Mouse (Mus musculus): ENCODE data around the gene D430041D05Rik.

The D430041D05Rik gene

DNA sequence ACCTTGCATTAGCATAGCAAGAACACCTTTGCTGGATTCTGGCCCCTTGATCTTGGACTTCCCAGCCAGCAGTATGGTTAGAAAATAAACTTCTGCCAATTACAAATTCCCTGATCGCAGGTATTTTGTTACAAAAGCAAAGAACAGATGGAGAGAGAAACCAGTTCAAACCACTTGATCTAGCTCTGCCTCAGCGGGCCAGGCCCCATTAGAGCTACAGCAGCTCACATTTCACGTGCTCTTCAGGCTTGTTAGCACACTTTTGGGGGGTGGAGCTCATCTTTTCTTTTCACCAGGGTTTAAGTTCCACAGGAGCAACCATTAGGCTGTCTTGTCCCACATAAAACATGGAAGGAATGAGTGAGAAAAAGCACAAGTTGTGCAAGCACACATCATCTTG is 210.6 kb downstream of the D430041D05Rik start:
- in situ Hi-C loops (cut with MboI; ENCODE audit: low sequenced_read_pairs): no loop called here

GRCm38 (mm10) chr2:104198186-104198585 is 212.6 kb downstream of the D430041D05Rik start:
- in situ Hi-C loops (cut with MboI; ENCODE audit: low sequenced_read_pairs): no loop called here

DNA sequence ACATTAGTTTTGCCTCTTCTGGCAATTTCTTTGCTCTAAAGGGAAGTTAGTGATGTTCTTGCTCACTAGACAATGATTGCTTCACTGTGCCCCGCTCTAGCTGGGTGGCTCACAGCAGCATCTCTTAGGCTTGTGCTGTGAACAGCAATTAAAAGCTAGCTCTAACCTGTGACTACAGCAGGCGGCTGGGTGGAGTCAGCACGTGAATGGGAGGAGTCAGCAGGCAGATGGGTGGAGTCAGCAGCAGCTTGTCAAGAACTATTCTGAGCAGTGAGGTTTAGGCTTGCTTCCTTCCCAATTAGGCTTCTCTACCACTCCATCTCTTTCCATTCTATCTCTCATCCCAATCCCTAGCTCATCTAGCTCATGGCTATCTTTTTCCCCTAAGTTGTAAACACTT is 213.5 kb downstream of the D430041D05Rik start:
- in situ Hi-C loops (cut with MboI; ENCODE audit: low sequenced_read_pairs): no loop called here

GRCm38 (mm10) chr2:104192401-104193141 is 218.2 kb downstream of the D430041D05Rik start:
- in situ Hi-C loops (cut with MboI; ENCODE audit: low sequenced_read_pairs): no loop called here

GRCm38 (mm10) chr2:104191723-104192122 is 219.1 kb downstream of the D430041D05Rik start:
- in situ Hi-C loops (cut with MboI; ENCODE audit: low sequenced_read_pairs): no loop called here

DNA sequence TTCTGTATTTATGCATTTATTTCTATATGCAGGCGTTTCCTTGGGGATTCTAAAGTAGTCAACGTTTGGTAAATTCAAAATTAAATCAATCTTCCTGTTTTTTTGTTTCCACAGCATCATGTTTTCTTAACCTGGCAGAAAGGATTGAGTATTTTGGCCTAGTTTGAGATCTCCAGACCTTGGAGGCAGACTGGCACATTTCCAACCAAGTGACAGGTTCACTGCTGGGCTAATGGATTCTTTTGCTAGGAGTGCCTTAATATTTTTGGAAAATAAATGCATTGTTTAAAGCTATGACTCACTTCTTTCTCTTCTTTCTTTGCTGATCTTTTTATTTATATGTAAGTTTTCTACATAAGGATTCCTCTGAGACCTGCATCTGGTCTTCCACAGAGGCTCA is 222.0 kb downstream of the D430041D05Rik start:
- in situ Hi-C loops (cut with MboI; ENCODE audit: low sequenced_read_pairs): no loop called here

DNA sequence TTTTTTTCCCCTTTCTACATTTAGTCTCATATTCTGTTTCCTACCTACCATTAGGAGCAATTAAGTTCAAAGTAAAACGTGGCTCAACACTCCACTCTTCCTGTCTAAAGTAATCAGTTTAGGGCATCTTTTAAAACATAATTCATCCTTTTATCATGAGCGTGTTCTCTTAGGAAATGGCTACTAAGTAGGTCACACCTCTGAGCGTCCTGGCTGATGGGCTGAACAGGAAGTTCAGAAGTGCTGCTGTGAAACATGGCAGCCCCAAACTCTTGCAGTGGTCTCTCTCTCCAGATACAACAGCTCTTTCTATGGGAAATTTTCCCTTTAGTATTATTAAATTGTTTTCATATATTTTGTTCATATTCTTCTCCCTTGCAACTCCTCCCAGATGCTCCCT is 223.7 kb downstream of the D430041D05Rik start:
- in situ Hi-C loops (cut with MboI; ENCODE audit: low sequenced_read_pairs): no loop called here

GRCm38 (mm10) chr2:104185616-104186015 is 225.2 kb downstream of the D430041D05Rik start:
- in situ Hi-C loops (cut with MboI; ENCODE audit: low sequenced_read_pairs): no loop called here

DNA sequence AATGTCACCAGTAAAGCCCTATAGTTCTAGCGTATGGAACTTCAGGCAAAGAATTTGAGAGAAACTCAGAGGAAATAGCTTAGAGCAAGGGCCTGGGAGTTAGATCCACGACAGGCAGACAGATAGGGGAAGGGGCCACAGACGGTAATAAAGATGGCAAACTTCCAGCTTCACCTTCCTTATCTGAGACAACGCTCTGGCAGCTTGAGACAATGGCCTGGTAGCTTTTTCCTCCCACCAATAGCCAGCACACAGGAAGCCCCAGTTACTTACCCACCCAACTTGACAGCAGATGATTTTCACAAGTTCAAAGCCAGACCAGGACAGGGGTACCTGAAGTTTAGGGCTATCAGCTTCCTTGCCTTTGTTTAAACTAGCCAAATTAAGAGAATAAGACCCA is 226.5 kb downstream of the D430041D05Rik start:
- in situ Hi-C loops (cut with MboI; ENCODE audit: low sequenced_read_pairs): no loop called here

DNA sequence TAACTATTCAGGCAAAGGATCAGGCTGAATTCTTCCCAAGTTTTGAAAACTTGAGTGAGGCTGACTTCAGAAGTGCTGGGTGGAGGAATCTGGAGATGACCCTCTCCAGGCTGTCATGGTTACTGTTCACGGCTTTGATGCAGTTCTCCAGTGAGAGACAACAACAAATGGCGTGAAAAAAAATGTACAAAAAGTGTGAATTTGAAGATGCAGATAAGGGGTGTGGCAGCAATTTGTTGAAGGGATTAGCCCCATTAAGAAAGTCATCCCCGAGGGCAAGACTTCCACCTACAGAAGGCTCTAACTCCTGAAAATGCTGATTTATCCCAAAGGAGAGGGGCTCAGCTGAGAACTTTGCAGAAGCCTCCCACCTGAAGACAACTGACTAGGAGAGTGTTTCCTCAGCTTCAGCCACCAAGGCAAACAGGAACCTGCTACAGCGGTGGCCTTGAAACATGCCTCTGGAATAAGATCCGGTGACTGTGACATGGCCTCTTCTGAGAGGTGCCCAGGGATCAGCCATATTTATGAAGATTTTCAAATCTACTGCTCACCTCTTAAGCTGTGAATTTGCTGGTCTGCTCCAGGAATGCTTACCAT is 227.5 kb downstream of the D430041D05Rik start:
- in situ Hi-C loops (cut with MboI; ENCODE audit: low sequenced_read_pairs): no loop called here

DNA sequence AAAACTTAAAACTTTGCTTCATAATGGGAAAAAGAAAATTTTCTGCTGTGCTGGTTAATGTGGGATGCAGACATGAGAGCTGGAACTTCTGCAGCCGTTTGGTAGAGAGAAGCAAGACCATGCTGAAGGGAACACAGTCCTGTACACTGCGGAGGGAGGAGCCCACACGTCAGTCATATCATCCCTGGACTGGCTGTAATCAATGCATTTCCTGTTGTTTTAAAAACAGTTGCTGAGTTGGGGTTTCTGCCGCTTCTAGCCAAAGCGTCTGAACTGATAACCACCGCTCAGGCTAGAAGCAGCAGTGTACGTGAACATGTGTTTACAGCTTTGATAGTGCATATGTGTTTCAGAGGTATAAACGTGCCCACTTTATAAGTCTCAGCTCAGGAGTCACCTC is 231.2 kb downstream of the D430041D05Rik start:
- in situ Hi-C loops (cut with MboI; ENCODE audit: low sequenced_read_pairs): no loop called here

DNA sequence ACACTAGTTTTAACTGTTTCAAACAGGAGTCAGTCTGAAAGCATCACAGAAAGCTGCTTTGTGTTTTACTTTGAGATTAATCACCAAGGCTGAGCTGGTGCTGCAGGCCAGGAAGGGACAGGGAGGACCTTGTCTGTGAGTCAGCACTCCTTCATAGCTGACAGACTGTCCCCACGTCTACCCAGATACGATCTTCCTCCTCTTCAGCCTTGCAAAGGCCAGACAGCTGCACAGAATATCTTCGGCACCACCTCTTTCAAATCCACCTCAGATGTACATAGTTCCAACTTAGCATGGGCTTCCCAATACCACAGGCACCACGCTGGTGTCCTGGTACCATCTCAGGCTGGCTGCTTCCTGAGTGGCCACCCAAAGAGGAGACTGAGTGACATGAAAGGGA is 232.6 kb downstream of the D430041D05Rik start:
- in situ Hi-C loops (cut with MboI; ENCODE audit: low sequenced_read_pairs): no loop called here

- in situ Hi-C loops (cut with MboI; ENCODE audit: low sequenced_read_pairs): no loop called here
Measured at GRCm38 (mm10) chr2:104176979-104177704, 233.7 kb downstream of the D430041D05Rik start.

- in situ Hi-C loops (cut with MboI; ENCODE audit: low sequenced_read_pairs): no loop called here
Measured at GRCm38 (mm10) chr2:104176166-104176978, 234.4 kb downstream of the D430041D05Rik start.

DNA sequence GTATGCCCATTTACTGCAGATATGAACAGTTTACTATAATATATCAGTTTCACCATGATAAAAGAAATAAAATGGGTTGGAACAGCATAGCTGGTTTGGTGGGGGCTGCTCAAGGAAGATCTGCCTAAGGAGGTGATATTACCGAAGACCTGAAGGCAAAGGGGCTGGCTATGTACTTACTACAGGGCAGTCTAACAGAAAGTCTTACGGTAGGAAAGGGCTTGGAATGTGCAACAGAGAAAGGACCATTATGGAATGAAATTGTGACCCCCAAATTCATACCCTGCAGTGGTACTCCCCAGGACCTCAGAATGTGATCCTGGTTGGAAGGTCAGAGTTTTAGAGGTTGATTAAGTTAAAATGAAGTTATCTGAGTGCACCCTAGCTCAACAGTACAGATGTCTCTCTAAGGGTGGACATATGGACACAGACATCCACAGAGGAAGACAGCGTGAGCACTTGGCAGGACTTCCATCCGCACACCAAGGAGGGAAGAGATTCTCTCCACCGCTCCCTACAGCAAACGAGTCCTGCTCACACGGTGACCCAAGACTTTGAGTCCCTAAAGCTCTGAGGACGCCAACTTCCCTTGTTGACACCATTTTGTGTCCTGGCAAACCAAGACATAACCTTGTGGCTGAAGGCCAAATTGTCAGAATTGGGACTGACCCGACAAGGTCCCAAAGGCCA is 235.2 kb downstream of the D430041D05Rik start:
- in situ Hi-C loops (cut with MboI; ENCODE audit: low sequenced_read_pairs): no loop called here

GRCm38 (mm10) chr2:104173431-104173830 is 237.4 kb downstream of the D430041D05Rik start:
- in situ Hi-C loops (cut with MboI; ENCODE audit: low sequenced_read_pairs): no loop called here

- in situ Hi-C loops (cut with MboI; ENCODE audit: low sequenced_read_pairs): no loop called here
Measured at GRCm38 (mm10) chr2:104172695-104173348, 238.0 kb downstream of the D430041D05Rik start.

DNA sequence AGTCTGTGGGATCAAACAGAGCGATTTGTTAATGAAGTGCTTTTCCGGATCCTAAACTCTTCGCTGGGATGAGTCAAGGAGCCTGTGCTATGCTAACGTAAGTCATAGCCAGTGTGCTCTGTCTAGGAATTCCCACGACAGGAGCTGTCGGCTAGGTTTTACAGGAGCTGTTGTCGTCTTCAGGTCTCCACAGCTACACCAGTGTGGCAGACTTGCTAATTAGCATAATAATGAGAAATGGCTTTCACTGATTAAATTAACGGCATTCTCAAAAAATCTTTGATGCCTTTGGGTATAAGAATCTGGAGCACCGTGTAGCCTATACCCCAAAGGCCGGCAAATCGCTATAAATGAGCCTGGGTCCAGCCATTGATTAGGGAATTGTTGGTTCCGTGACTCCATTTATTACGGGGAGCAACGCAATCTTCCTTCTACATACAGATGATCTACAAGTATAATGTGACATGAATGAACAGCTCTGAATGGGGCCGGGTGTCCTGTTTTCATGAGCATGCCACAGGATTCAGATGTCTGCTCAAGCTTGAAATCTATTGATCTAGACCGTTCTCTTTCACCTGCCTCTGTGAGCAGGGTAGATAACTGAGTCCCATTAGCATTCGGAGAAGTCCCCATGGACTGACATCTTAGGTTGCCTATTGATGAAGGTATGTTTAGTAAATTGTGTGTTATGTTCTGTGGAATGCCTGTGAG is 242.5 kb downstream of the D430041D05Rik start:
- in situ Hi-C loops (cut with MboI; ENCODE audit: low sequenced_read_pairs): no loop called here

GRCm38 (mm10) chr2:104167765-104168164 is 243.0 kb downstream of the D430041D05Rik start:
- in situ Hi-C loops (cut with MboI; ENCODE audit: low sequenced_read_pairs): no loop called here
